Mouse (Mus musculus): ENCODE data around the gene St8sia1. TPM values are rescaled to one million over a fixed set of nuclear protein-coding genes. Genes with fewer than 3 reads are reported as not detected.

The St8sia1 gene
- total and polyA plus RNA-seq, 3 experiments = 0.01 TPM; not detected in 2

GRCm38 (mm10) chr6:142932582-142932981 is 31.7 kb downstream of the St8sia1 start:
- no peaks in the 10 kb centered on the region for H3K4me1 ChIP-seq (ENCODE audit: control insufficient read depth in 1 of 2, insufficient read depth in 2 of 2, low read length in 2 of 2)
- H3K4me3 ChIP-seq (ENCODE audit: control insufficient read depth in 1 of 2, insufficient read depth in 1 of 2, low read depth in 2 of 2, low read length in 2 of 2) = no peak overlapping the region
- no peaks in the 10 kb centered on the region for H3K36me3 ChIP-seq (ENCODE audit: control insufficient read depth in 1 of 2, insufficient read depth in 2 of 2, low read length in 2 of 2)
- no peaks in the 10 kb centered on the region for H3K9me3 ChIP-seq (replicated peaks; ENCODE audit: insufficient read depth, low read length)
- peaks cover 0 to 2% of the 10 kb centered on the region in 2 experiments; a peak in 2 of 4 replicates for H3K27me3 ChIP-seq (ENCODE audit: control insufficient read depth in 1 of 2, insufficient read depth in 2 of 2, low read length in 2 of 2)
- no peak for DNase-seq (ENCODE audit: low read depth, low spot score)
- H3K79me2 ChIP-seq (ENCODE audit: control insufficient read depth, insufficient read depth, low read length, poor library complexity) = no peaks in the 10 kb centered on the region
- TF ChIP-seq RCOR1 (IDR thresholded peaks at IDR 0.05; ENCODE audit: low read depth, low read length) (no peak), TAL1 (IDR thresholded peaks at IDR 0.05; ENCODE audit: low read length) (no peak), USF1 (IDR thresholded peaks at IDR 0.05; ENCODE audit: low read depth, low read length) (no peak), SIN3A (IDR thresholded peaks at IDR 0.05; ENCODE audit: low read length) (no peak), KAT2A (conservative IDR thresholded peaks at IDR 0.05; ENCODE audit: low read depth, low read length) (no peak), UBTF (IDR thresholded peaks at IDR 0.05; ENCODE audit: borderline replicate concordance, insufficient read depth, low read depth, low read length) (no peak), MAZ (IDR thresholded peaks at IDR 0.05; ENCODE audit: low read depth, low read length) (no peak), POLR2AphosphoS2 (IDR thresholded peaks at IDR 0.05; ENCODE audit: low read length) (no peak), MAFK (IDR thresholded peaks at IDR 0.05; ENCODE audit: borderline replicate concordance, low read depth, low read length) (no peak), GATA1 (IDR thresholded peaks at IDR 0.05; ENCODE audit: low read depth, low read length) (no peak)
- no peak overlapping the region for H3K27ac ChIP-seq (ENCODE audit: control insufficient read depth, low read depth, low read length)
- H3K9ac ChIP-seq (ENCODE audit: control insufficient read depth, low read depth, low read length, poor library complexity, severe bottlenecking) = no peak overlapping the region

- Histone ChIP-seq H3K27ac (ENCODE audit: control insufficient read depth, low read depth, low read length) (no peak overlapping the region), H3K79me2 (ENCODE audit: control insufficient read depth, insufficient read depth, low read length, poor library complexity) (no peaks in the 10 kb centered on the region), H3K4me1 (ENCODE audit: control insufficient read depth in 1 of 2, insufficient read depth in 2 of 2, low read length in 2 of 2) (no peaks in the 10 kb centered on the region), H3K4me3 (ENCODE audit: control insufficient read depth in 1 of 2, insufficient read depth in 1 of 2, low read depth in 2 of 2, low read length in 2 of 2) (no peak overlapping the region), H3K9ac (ENCODE audit: control insufficient read depth, low read depth, low read length, poor library complexity, severe bottlenecking) (no peak overlapping the region), H3K36me3 (ENCODE audit: control insufficient read depth in 1 of 2, insufficient read depth in 2 of 2, low read length in 2 of 2) (no peaks in the 10 kb centered on the region), H3K27me3 (ENCODE audit: control insufficient read depth in 1 of 2, insufficient read depth in 2 of 2, low read length in 2 of 2) (peaks cover 0 to 2% of the 10 kb centered on the region in 2 experiments; a peak in 2 of 4 replicates), H3K9me3 (replicated peaks; ENCODE audit: insufficient read depth, low read length) (no peaks in the 10 kb centered on the region)
- DNase-seq (ENCODE audit: low read depth, low spot score) = no peak
- TF ChIP-seq KAT2A (conservative IDR thresholded peaks at IDR 0.05; ENCODE audit: low read depth, low read length) (no peak), E2F4 (IDR thresholded peaks at IDR 0.05; ENCODE audit: borderline replicate concordance, low read depth, low read length) (no peak), ZNF384 (IDR thresholded peaks at IDR 0.05; ENCODE audit: low read depth, low read length) (no peak), MYC (IDR thresholded peaks at IDR 0.05; ENCODE audit: low read depth, low read length) (no peak), BHLHE40 (IDR thresholded peaks at IDR 0.05; ENCODE audit: borderline replicate concordance, low read depth, low read length) (no peak), HCFC1 (IDR thresholded peaks at IDR 0.05; ENCODE audit: low read depth, low read length) (no peak), TCF12 (IDR thresholded peaks at IDR 0.05; ENCODE audit: low read depth, low read length) (no peak), ZKSCAN1 (IDR thresholded peaks at IDR 0.05; ENCODE audit: low read depth, low read length) (no peak), MAZ (IDR thresholded peaks at IDR 0.05; ENCODE audit: low read depth, low read length) (no peak), GABPA (IDR thresholded peaks at IDR 0.05; ENCODE audit: low read depth, low read length) (no peak), TBP (IDR thresholded peaks at IDR 0.05; ENCODE audit: low read depth, low read length) (no peak), MYB (IDR thresholded peaks at IDR 0.05; ENCODE audit: low read depth, low read length) (no peak), MEF2A (IDR thresholded peaks at IDR 0.05; ENCODE audit: extremely low read depth, insufficient replicate concordance, low read depth, low read length, poor library complexity, severe bottlenecking) (no peak), MAFK (IDR thresholded peaks at IDR 0.05; ENCODE audit: borderline replicate concordance, low read depth, low read length) (no peak), NRF1 (IDR thresholded peaks at IDR 0.05; ENCODE audit: insufficient read depth, low read depth, low read length, poor library complexity, severe bottlenecking) (no peak), TAL1 (IDR thresholded peaks at IDR 0.05; ENCODE audit: low read length) (no peak)
Measured at GRCm38 (mm10) chr6:142932144-142932543, 32.1 kb downstream of the St8sia1 start.
